Mouse (Mus musculus) forebrain, embryonic 12.5 days (tissue): ENCODE data around the gene Socs7. TPM values are rescaled to one million over a fixed set of nuclear protein-coding genes. Genes with fewer than 3 reads are reported as not detected.
"Not testable (repeated sequence)": the region's sequence is repeated elsewhere in the genome, so short reads cannot be mapped to it uniquely, and the experiment has no call there.

Experiments
- ATAC-seq: fragments of 200-750 bp; cut with Nextera tagmentation; 2 replicates; pipeline ENCODE4 v1.8.0; 2017; ENCODE audit warnings: moderate TSS enrichment; ENCODE audit not compliant: low FRiP score
- H3K27ac ChIP-seq: fragments of 300-500 bp; sonication (generic); 2 replicates; pipeline ENCODE4 v1.5.1; 2016; ENCODE audit warnings: mild to moderate bottlenecking
- H3K27me3 ChIP-seq: fragments of 300-500 bp; sonication (generic); 2 replicates; pipeline ENCODE4 v1.6.1; 2016; ENCODE audit warnings: mild to moderate bottlenecking
- H3K36me3 ChIP-seq: fragments of 300-500 bp; sonication (generic); replicated peaks from 2 replicates; pipeline ENCODE4 v1.6.1; 2016; ENCODE audit warnings: mild to moderate bottlenecking
- H3K4me1 ChIP-seq: fragments of 300-500 bp; sonication (generic); 2 replicates; pipeline ENCODE4 v1.6.1; 2016
- H3K4me2 ChIP-seq: fragments of 300-500 bp; sonication (generic); 2 replicates; pipeline ENCODE4 v1.6.1; 2016; ENCODE audit warnings: mild to moderate bottlenecking, moderate library complexity
- H3K4me3 ChIP-seq: fragments of 300-500 bp; sonication (generic); replicated peaks from 2 replicates; pipeline ENCODE4 v1.5.1; 2016; ENCODE audit warnings: mild to moderate bottlenecking
- H3K9ac ChIP-seq: fragments of 300-500 bp; sonication (generic); 2 replicates; pipeline ENCODE4 v1.6.1; 2016; ENCODE audit warnings: mild to moderate bottlenecking
- H3K9me3 ChIP-seq: fragments of 300-500 bp; sonication (generic); 2 replicates; pipeline ENCODE4 v1.6.1; 2016
- WGBS: fragments of 180-500 bp; shearing (Covaris S2); methylation state at CpG from one replicate; pipeline ENCODE4 v1.1.7; 2016; 5-methylcytosine and 5-hydroxymethylcytosine counted together
- polyA plus RNA-seq: library from polyadenylated mRNA; unstranded; fragments of >200 nt; fragmentation: Nextera tagmentation; extraction: Ambion mirVana; gene quantifications from 2 replicates; pipeline ENCODE4 v1.2.1, GENCODE M21; 2016

The Socs7 gene
- polyA plus RNA-seq, result 7.9 and 8.0 TPM in 2 replicates

DNA sequence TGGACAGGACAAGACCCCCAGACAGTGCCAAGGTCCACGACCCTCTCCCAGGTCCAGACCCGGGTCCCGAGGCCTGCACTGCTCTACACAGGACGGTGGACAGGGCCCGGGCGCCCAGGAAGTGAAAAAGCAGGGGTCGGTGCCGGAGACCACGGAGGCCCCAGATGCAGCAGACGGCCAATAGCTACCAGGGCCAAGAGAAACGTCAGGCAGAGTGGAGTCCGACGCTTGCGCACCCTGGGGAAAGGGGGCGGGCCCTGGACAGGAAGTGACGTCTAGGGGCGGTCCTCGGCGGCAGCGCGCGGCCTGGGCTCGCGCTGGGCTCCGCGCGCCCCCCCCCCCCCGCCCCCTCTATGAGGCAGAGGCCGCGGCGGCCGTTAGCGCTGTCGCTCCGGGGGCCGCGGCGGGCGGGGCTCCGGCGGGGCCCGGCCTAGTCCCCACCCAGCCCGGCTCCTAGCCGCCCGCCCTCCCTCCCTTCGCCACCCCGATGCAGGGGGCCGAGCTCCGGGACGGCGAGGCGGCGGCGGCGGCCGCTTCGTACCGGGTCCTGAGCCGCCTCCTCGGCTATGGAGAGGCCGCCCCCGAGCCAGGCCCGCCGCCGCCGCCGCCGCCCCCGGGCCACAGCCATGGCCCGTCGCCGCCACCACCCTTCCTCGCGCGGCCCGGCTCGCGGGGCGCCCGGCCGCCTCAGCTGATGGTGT is at the start of gene Socs7:
TSS of gene Socs7 (plus strand) at position 604 of the 701 bp plus-strand sequence.
- H3K9me3 ChIP-seq, result no peaks in the 10 kb centered on the region
- peak within 1 kb of the TSS; percentile 93 for H3K4me3 ChIP-seq
- H3K27ac ChIP-seq, result peak within 1 kb of the TSS; percentile 88
- WGBS, result 2% methylated on average over 9 of the region's 81 CpGs
- no peaks in the 10 kb centered on the region for H3K27me3 ChIP-seq
- peak; percentile 97 for ATAC-seq
- H3K9ac ChIP-seq, result peak within 1 kb of the TSS; percentile 95
- H3K4me1 ChIP-seq, result peaks cover 30% of the 10 kb centered on the region
- H3K4me2 ChIP-seq, result peak within 1 kb of the TSS; percentile 95
- no peaks in the 10 kb centered on the region for H3K36me3 ChIP-seq

DNA sequence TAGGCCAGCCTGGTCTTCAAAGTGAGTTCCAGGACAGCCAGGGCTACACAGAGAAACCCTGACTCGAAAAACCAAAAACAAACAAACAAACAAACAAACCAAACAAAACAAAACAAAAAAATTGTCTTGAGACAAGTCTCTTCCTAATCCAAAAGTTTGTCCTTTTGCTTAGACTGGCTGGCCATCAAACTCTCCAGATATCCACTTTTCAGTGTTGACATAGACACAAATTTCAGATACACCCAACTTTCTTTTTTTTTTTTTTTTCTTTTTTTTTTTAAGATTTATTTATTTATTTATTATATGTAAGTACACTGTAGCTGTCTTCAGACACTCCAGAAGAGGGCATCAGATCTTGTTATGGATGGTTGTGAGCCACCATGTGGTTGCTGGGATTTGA is 49.5 kb upstream of the Socs7 start:
- not testable (repeated sequence) for H3K4me3 ChIP-seq, H3K9me3 ChIP-seq, H3K27me3 ChIP-seq, H3K4me2 ChIP-seq, H3K9ac ChIP-seq, H3K36me3 ChIP-seq, H3K27ac ChIP-seq, ATAC-seq
- H3K4me1 ChIP-seq, result peaks cover 29% of the 10 kb centered on the region
- 88% methylated on average over 1 of the region's 1 CpGs for WGBS

DNA sequence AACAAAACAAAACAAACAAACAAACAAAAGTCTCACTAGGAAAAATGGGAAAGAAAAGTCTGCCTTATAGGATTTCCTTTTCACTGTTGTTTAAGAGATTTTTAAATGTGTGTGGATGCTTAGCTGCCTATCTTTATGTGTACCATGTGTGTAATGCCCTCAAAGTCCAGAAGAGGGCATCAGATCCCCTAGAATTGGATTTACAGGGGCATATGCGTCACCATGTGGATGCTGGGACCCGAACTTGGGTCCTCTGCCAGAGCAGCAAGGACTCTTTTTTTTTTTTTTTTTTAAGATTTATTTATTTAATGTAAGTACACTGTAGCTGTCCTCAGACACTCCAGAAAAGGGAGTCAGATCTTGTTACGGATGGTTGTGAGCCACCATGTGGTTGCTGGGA is 48.2 kb upstream of the Socs7 start:
- WGBS, result 91% methylated on average over 3 of the region's 3 CpGs
- peaks cover 10% of the 10 kb centered on the region for H3K27me3 ChIP-seq
- no peak overlapping the region for H3K4me3 ChIP-seq
- no peaks in the 10 kb centered on the region for H3K9me3 ChIP-seq
- H3K36me3 ChIP-seq, result no peaks in the 10 kb centered on the region; the same call in 1 of the 2 replicates
- no peak overlapping the region for H3K4me2 ChIP-seq
- H3K4me1 ChIP-seq, result peaks cover 29% of the 10 kb centered on the region
- H3K9ac ChIP-seq, result no peak overlapping the region
- no peak for ATAC-seq
- H3K27ac ChIP-seq, result no peak overlapping the region

GRCm38 (mm10) chr11:97314751-97315503 is 47.4 kb upstream of the Socs7 start:
- Histone ChIP-seq H3K4me2 (peak overlapping the region; percentile 36), H3K4me3 (peak overlapping the region; percentile 53), H3K27me3 (peaks cover 10% of the 10 kb centered on the region), H3K4me1 (peaks cover 21% of the 10 kb centered on the region), H3K27ac (peak overlapping the region; percentile 62; the same call in 1 of the 2 replicates), H3K36me3 (no peaks in the 10 kb centered on the region; the same call in 1 of the 2 replicates), H3K9ac (no peak overlapping the region), H3K9me3 (no peaks in the 10 kb centered on the region)
- 54% methylated on average over 8 of the region's 8 CpGs for WGBS
- ATAC-seq, result 0 out of 2 replicates have a peak, but pooled peaks have one; percentile 6

DNA sequence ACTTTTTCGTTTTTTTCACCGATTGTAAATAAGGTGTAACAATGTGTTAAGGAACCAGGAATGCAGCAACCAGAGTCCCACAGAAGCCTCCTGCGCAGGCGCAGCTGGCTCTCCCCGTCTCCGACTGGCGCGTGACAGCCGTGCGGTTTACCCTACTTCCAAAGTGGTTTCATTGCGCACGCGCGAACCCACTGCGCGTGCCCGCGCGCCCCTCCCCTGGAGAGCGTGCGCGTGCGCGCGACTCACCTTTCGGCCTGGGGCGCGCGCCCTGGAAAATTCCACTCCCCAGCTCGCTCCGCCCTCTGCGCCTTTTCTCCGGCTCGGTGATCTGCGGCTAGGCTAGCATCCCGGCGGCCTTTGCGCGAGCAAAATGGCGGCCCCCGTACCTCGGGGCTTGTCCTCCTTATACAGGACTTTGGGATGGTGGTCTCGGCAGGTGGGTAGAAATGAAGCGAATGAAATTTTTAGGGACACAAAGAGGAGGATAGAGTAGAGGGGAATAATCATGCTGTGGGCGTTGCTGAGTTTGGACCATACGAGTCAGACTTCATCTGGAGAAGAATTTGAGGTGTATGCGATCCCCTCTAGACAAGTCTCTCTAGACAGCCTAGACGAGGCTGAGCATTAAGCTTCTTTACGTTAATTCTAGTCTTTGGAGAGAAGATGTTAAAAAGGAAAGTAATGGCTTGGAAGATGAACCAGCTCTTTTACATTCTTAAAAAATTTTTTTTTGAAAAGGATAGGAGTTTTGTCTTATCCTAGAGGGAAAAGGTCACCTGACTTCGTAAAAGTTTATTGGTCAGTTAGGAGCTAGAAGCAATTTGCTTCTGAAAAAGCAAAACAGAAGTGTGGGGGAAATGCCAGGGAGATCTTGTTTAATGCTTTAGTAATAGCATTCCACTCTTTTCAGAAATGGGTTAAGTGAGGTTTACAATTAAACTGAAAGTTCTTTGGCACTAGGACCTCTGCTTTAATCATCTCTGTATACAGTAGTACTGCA is 46.5 kb upstream of the Socs7 start, which contains the start of gene Mrpl45:
TSS of gene Mrpl45 (plus strand) at position 213 of the 1,000 bp plus-strand sequence.
- no peaks in the 10 kb centered on the region; the same call in 1 of the 2 replicates for H3K36me3 ChIP-seq
- peaks cover 9% of the 10 kb centered on the region for H3K27me3 ChIP-seq
- H3K9ac ChIP-seq, result peak within 1 kb of the TSS; percentile 54
- ATAC-seq, result peak; percentile 95
- H3K4me3 ChIP-seq, result peak within 1 kb of the TSS; percentile 53
- no peaks in the 10 kb centered on the region for H3K9me3 ChIP-seq
- WGBS, result under 1% methylated on average over 50 of the region's 50 CpGs
- H3K27ac ChIP-seq, result peak within 1 kb of the TSS; percentile 62
- H3K4me1 ChIP-seq, result peaks cover 15% of the 10 kb centered on the region
- peak within 1 kb of the TSS; percentile 55 for H3K4me2 ChIP-seq

DNA sequence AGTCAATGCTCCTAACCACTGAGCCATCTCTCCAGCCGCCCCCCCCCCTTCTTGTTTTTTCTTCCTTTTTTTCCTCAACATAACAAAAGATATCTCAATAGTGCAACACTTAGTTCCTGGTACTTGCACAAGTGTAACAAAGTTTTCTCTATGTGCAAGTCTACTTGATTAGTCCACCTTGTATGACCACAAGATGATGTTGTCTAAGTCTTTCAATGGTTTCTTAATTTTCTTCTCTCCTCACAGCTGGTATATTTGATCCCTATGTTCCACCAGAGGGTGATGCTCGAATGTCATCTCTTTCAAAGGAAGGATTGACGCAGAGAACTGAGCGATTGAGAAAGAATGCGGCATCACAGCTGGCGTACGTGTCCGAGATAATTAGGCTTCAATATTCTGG is 41.2 kb upstream of the Socs7 start:
- Histone ChIP-seq H3K4me3 (no peak overlapping the region), H3K9ac (no peak overlapping the region), H3K27ac (no peak overlapping the region), H3K27me3 (no peaks in the 10 kb centered on the region), H3K4me2 (no peak overlapping the region), H3K9me3 (no peaks in the 10 kb centered on the region), H3K36me3 (peaks cover 33% of the 10 kb centered on the region), H3K4me1 (peaks cover 6% of the 10 kb centered on the region)
- ATAC-seq, result no peak
- 91% methylated on average over 8 of the region's 8 CpGs for WGBS

GRCm38 (mm10) chr11:97321894-97322600 is 40.3 kb upstream of the Socs7 start:
- H3K27me3 ChIP-seq, H3K9ac ChIP-seq, ATAC-seq, H3K9me3 ChIP-seq, H3K27ac ChIP-seq, H3K4me3 ChIP-seq, H3K4me2 ChIP-seq, H3K4me1 ChIP-seq: not testable (repeated sequence)
- H3K36me3 ChIP-seq, result peaks cover 42% of the 10 kb centered on the region
- 83% methylated on average over 8 of the region's 8 CpGs for WGBS

DNA sequence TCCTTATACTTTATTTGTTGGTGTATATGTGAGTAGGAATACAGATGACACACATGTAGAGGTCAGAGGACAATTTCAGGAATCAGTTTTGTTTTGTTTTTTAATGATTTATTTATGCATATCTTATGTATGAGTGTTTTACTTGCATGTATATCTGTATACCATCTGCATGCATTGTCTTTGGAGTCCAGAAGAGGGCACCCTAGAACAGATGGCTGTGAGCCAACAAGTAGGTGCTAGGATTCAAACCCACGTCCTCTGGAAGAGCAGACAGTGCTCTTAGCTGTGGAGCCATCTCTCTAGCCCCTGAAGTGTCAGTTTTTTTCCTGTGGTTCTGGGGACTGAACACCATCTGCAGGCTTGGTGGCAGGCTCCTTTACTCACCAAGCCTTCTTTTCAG is 37.1 kb upstream of the Socs7 start:
- H3K4me2 ChIP-seq, result no peak overlapping the region
- no peak overlapping the region for H3K9ac ChIP-seq
- no peaks in the 10 kb centered on the region for H3K9me3 ChIP-seq
- H3K4me1 ChIP-seq, result no peaks in the 10 kb centered on the region
- H3K27ac ChIP-seq, result no peak overlapping the region
- 57% methylated on average over 1 of the region's 1 CpGs for WGBS
- H3K36me3 ChIP-seq, result peaks cover 72% of the 10 kb centered on the region
- no peaks in the 10 kb centered on the region for H3K27me3 ChIP-seq
- no peak for ATAC-seq
- H3K4me3 ChIP-seq, result no peak overlapping the region

GRCm38 (mm10) chr11:97328148-97328547 is 34.2 kb upstream of the Socs7 start:
- 26% methylated on average over 9 of the region's 9 CpGs for WGBS

GRCm38 (mm10) chr11:97330315-97330714 is 32.0 kb upstream of the Socs7 start:
- H3K9ac ChIP-seq, result no peak overlapping the region
- H3K4me1 ChIP-seq, result no peaks in the 10 kb centered on the region
- no peaks in the 10 kb centered on the region for H3K27me3 ChIP-seq
- H3K4me3 ChIP-seq, result no peak overlapping the region
- ATAC-seq, result no peak
- peaks cover 54% of the 10 kb centered on the region for H3K36me3 ChIP-seq
- no peaks in the 10 kb centered on the region for H3K9me3 ChIP-seq
- H3K27ac ChIP-seq, result no peak overlapping the region
- WGBS, result 100% methylated on average over 1 of the region's 1 CpGs
- H3K4me2 ChIP-seq, result no peak overlapping the region

More at GRCm38 (mm10) chr11:97328148-97328547, 34.2 kb upstream of the Socs7 start:
- H3K27me3 ChIP-seq, result no peaks in the 10 kb centered on the region
- no peaks in the 10 kb centered on the region for H3K9me3 ChIP-seq
- H3K27ac ChIP-seq, result no peak overlapping the region
- ATAC-seq, result no peak
- no peak overlapping the region for H3K9ac ChIP-seq
- no peaks in the 10 kb centered on the region for H3K4me1 ChIP-seq
- no peak overlapping the region for H3K4me2 ChIP-seq
- H3K36me3 ChIP-seq, result peaks cover 71% of the 10 kb centered on the region
- H3K4me3 ChIP-seq, result no peak overlapping the region
